Mouse (Mus musculus) gonadal fat pad, adult 2 months (tissue): ENCODE measurements around the gene Ankrd53. TPM values are rescaled to one million over a fixed set of nuclear protein-coding genes. Genes with fewer than 3 reads are reported as not detected.

Source experiments
- DNase-seq: peaks from one replicate; pipeline ENCODE4 v3.0.0-alpha.2; 2012; ENCODE audit warnings: low read depth
- polyA plus RNA-seq: library from polyadenylated mRNA; depleted of rRNA; stranded (reverse); fragments of >200 nt; gene quantifications from 2 replicates; pipeline ENCODE4 v1.2.3, GENCODE M21; 2012; rRNA removed

The Ankrd53 gene
- polyA plus RNA-seq: 0.45 and 0.47 TPM in 2 replicates

DNA sequence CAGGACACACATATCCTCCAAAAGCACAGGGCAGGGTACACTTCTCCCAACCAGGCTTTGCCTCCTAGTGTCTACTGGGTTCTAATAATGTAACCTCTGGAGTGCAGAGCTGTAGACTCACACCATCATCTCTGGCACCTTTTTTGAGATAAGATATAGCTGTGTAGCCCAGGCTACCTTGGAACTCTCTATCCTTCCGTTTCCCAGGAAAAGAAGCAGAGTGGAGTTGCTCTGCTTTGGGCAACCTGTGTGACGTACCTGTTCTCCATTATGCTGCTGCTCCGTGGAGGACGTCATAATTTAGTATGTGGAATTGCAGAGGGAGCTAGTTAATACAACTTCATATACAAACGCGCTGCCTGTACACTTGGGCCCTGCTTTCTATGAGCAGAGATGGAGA, at the start of gene Ankrd53:
Gene Ankrd53, plus strand, starts transcription at position 301 of the 400 bp plus-strand sequence.
- DNase-seq: no peak

- DNase-seq: no peak
Observed at GRCm38 (mm10) chr6:83713271-83714136, 48.9 kb upstream of the Ankrd53 start.

- no peak for DNase-seq
Observed at GRCm38 (mm10) chr6:83714221-83715123, 48.0 kb upstream of the Ankrd53 start.

DNA sequence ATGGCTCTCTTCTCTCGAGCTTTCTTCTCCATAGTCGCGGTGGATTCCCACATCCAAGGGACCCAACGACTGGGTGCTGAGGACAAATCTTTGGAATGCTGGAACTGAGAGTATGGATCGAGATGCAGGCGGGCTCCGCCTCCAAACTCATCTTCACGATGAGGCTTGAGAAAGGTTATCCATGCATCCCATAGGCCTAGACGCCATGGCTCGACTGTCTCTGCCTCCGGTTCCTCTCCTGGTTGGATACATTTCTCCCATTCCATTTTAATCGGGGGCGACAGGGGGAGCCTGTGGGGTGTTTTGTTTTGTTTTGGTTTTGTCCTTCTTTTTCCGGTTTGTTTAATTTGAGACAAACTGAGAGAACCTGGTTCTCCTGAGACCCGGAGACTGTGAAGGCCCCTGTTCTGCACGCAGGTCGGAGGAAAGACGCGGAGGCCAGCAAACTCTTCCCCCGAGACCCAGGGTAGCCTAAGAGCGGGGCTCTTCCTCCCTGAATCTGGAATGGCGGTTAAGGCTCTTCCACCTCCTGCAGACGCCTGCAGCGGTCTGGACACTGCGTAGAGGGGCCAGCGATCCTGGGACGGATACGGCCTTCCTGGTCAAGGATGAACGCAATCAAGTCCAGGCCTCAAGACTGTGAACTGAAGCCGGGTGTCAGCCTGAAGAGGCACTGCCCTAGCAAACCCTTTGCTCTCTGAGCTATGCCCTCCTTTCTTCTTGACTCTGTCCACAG, 46.8 kb upstream of the Ankrd53 start:
- no peak for DNase-seq

GRCm38 (mm10) chr6:83717026-83717425, 45.4 kb upstream of the Ankrd53 start:
- no peak for DNase-seq

DNA sequence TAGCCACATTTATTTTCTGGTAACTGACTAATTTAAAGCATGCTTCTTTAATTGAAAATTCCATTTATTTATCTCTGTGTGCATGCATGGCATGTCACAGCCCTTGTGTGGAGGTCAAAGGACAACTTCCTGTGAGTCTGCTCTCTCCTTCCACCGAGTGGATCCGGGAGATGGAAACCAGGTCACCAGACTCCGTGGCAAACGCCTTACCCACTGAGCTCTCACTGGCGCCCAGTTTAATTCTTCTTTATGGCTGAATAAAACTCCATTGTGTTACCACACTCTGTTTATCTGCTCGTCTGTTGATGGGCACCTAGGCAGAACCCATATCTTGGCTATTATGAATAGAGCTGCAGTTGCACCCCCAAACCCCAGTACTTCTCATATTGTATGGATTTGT, 39.9 kb upstream of the Ankrd53 start:
- no peak for DNase-seq

GRCm38 (mm10) chr6:83727178-83727577, 35.3 kb upstream of the Ankrd53 start:
- DNase-seq: no peak

- no peak for DNase-seq
Observed at GRCm38 (mm10) chr6:83728488-83728887, 34.0 kb upstream of the Ankrd53 start.

- no peak for DNase-seq
Observed at GRCm38 (mm10) chr6:83729350-83729970, 33.0 kb upstream of the Ankrd53 start.

DNA sequence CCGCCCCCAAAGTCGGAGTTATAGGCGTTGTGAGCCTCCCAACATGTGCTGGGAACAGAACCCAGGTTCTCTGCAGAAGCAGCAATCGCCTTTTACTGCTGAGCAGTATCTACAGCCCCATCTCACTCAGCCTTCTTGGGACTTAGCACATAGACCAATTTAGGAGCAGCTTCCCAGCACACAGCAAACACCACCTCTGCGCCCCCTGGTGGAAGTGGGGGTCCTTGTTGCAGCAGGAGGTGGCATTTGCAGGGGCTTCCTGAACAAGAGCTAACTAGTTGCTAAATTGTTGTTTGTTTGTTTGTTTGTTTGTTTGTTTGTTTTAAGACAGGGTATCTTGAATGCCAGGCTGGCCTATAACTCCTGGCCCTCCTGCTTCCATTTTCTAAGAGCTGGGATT, 31.3 kb upstream of the Ankrd53 start:
- no peak for DNase-seq

GRCm38 (mm10) chr6:83737311-83737710, 25.1 kb upstream of the Ankrd53 start:
- DNase-seq: no peak

DNA sequence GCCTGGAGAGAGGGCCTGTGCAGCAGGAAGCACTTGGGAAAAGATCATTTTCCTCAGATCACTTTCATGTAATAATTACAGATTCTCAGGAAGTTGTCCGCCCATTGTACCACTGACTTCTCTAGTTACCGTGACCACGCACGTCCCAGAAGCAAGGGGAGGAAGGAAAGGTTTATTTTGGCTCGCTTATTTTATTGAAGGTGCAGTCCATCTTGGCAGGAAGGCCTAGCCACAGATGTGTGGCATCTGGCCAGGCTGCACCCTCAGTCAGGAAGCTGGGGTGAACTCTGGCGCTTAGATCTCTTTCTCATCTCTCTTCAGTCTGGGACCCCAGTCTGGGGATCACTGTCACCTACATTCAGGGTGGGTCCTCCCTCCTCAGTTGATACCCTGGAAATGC, 23.8 kb upstream of the Ankrd53 start:
- DNase-seq: no peak

- DNase-seq: no peak
Observed at GRCm38 (mm10) chr6:83742761-83743160, 19.7 kb upstream of the Ankrd53 start, which contains the start of gene Atp6v1b1. TSS of gene Atp6v1b1 (plus strand) at chr6:83742990.

GRCm38 (mm10) chr6:83743212-83743611, 19.2 kb upstream of the Ankrd53 start:
- no peak for DNase-seq

- no peak for DNase-seq
Observed at GRCm38 (mm10) chr6:83744126-83744525, 18.3 kb upstream of the Ankrd53 start.

DNA sequence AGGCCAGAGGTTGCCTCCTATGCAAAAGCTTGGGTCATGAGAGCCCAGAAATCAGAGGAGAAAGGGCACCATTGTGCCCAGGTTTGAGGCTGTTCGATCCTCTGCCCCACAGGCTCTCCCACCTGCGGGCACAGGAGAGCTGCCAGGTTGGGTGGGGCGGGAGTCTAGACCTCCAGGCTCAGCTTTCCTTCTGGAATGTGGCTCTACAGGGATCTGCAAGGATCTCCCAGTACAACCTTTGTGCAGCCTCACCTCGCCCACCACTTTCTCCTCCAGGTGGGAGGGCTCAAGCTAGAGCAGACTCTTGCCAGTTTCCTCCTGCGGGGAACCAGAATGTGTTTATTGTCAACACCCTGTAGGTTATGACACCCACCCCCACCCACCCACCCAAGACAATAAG, 17.9 kb upstream of the Ankrd53 start:
- no peak for DNase-seq

- no peak for DNase-seq
Observed at GRCm38 (mm10) chr6:83745466-83745865, 17.0 kb upstream of the Ankrd53 start.

- DNase-seq: no peak
Observed at GRCm38 (mm10) chr6:83749286-83749685, 13.2 kb upstream of the Ankrd53 start.

GRCm38 (mm10) chr6:83750171-83750684, 12.2 kb upstream of the Ankrd53 start:
- no peak for DNase-seq

DNA sequence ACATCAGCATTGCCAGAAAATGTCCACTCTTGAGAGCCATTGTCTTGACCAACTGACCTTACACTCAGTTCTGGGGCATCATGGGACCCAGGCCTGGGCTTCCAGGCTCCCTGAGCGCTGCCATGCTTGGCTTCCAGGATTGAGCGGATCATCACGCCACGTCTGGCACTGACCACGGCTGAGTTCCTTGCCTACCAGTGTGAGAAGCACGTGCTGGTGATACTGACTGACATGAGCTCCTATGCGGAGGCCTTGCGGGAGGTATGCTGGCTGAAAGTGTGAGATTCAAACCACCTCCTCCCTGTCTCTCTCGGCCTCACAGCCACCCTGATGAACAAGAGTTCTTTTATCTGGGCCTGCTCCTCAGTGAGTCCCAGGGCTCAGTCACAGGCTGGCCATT, 6.4 kb upstream of the Ankrd53 start:
- no peak for DNase-seq

DNA sequence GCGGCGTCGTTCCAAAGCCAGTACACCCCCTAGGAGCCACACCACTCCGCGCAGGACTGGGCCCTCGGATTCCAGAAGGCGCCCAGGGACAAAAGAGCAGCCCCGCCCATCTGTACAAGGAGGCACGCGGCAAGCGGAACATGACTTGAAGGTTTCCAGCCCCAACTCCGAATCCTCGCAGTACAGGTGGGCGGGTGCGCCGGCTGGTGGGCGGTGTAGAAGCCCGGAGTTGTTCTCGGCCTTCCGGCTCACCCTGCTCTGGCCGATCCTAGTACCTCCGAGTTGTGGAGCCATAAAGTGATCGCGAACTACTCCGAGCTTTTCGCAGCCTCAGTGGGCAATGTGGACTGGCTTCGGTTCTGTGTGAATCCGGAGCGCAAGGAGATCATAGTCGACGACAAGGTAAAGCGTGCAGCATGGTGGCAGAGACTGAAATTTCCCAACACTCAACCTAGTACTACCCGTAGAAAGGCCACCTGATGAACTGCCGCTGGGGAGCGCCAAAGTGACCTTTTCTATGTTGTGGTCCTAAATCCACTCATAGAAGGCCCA, 512 bp downstream of the Ankrd53 start:
- DNase-seq: no peak
